Mouse (Mus musculus): Measurements from ENCODE around the gene Habp2. TPM values are rescaled to one million over a fixed set of nuclear protein-coding genes. Genes with fewer than 3 reads are reported as not detected.

Habp2 gene
- not detected for polyA plus RNA-seq (2015; fragmentation: Illumina TruSeq; extraction: RNeasy Lipid Tissue Mini Kit (QIAGEN cat#74804); ENCODE audit: low read depth, low replicate concordance)

DNA sequence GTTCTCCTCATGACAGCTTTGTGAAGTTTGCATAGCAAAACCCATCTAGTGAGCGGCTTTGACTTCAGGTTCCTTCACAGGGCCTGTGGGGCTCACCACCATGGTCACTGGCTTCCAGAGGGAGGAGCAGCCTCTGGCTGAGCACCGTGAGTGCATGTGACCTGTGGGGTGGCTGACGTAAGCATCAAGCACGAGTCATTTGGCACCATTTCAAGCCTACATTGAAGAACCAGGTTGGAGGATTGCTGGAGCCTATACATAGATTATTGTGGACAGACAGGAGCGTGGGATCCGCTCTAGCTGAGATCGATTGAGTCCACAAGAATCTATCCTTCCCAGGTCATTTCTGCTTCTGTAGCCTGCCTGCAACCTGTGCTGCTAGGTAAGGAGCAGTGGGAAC, at the start of gene Habp2:
Gene Habp2, plus strand, starts transcription at position 272 of the 400 bp plus-strand sequence.

Other genes starting within 250 kb of the Habp2 start
- gene Nrap, start 102.9 kb downstream of the Habp2 start, polyA plus RNA-seq (2015; fragmentation: Illumina TruSeq; extraction: RNeasy Lipid Tissue Mini Kit (QIAGEN cat#74804); ENCODE audit: low read depth, low replicate concordance) = 0.49 TPM
- 5.2 TPM for gene Casp7, start 110.0 kb downstream of the Habp2 start, polyA plus RNA-seq (2015; fragmentation: Illumina TruSeq; extraction: RNeasy Lipid Tissue Mini Kit (QIAGEN cat#74804); ENCODE audit: low read depth, low replicate concordance)
- 0.43 TPM for gene Plekhs1, start 174.5 kb downstream of the Habp2 start, polyA plus RNA-seq (2015; fragmentation: Illumina TruSeq; extraction: RNeasy Lipid Tissue Mini Kit (QIAGEN cat#74804); ENCODE audit: low read depth, low replicate concordance)